Mouse (Mus musculus) testis, adult 2 months (tissue): ENCODE data around the gene Rcn2.

ENCODE experiments used
- CTCF ChIP-seq: fragments of 200-500 bp; IDR thresholded peaks from 2 replicates; pipeline ENCODE4 v1.5.1; 2012; ENCODE audit warnings: low read depth, mild to moderate bottlenecking, inconsistent platforms, low read length, moderate library complexity; ENCODE audit not compliant: control insufficient read depth, insufficient read depth, insufficient replicate concordance
- POLR2A ChIP-seq: fragments of 200-500 bp; IDR thresholded peaks from 2 replicates; pipeline ENCODE4 v1.6.1; 2012; ENCODE audit warnings: low read depth, mild to moderate bottlenecking, inconsistent platforms, low read length, moderate library complexity; ENCODE audit not compliant: control insufficient read depth

DNA sequence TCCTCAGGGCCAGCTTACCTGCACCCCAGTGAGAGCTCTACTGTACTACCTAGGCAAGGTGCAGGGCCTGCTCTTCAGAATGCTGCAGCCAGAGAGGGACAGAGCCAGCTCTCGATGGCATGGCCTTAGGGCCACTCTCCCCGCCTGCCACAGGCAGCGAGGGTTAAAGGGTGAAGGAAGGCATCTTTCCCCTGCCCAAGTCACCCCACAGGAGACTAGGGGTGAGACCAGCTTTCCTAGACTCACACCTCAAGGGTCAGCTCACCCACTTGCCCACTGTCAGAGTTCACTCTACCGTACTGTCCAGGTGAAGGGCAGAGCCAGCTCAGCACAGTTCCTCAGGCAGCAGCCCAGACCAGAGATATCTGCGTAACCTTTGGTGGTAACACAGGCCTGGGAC, 20.7 kb downstream of the Rcn2 start:
- TF ChIP-seq POLR2A: no peak
- TF ChIP-seq CTCF: no peak
